Mouse (Mus musculus): ENCODE measurements around the gene Gm20388. TPM values are rescaled to one million over a fixed set of nuclear protein-coding genes. Genes with fewer than 3 reads are reported as not detected.
"Not testable (repeated sequence)": the region's sequence is repeated elsewhere in the genome, so short reads cannot be mapped to it uniquely, and the experiment has no call there.

The Gm20388 gene
- polyA plus RNA-seq, 1 experiment from 2014 or later: 1.7 TPM

GRCm38 (mm10) chr8:120779106-120779505, 868.5 kb downstream of the Gm20388 start:
- peaks cover 42% of the 10 kb centered on the region for H3K27me3 ChIP-seq (ENCODE audit: insufficient read depth, poor library complexity, severe bottlenecking)
- no peak overlapping the region for H3K4me3 ChIP-seq
- no peaks in the 10 kb centered on the region for H3K9me3 ChIP-seq
- no peak overlapping the region for H3K27ac ChIP-seq
- no peaks in the 10 kb centered on the region for H3K36me3 ChIP-seq
- H3K4me1 ChIP-seq (replicated peaks): peaks cover 19% of the 10 kb centered on the region
- no peak for DNase-seq (ENCODE audit: low spot score)
- WGBS: 96% methylated on average over 7 of the region's 7 CpGs

GRCm38 (mm10) chr8:120783781-120784180, 873.1 kb downstream of the Gm20388 start:
- no peaks in the 10 kb centered on the region for H3K9me3 ChIP-seq
- no peak overlapping the region for H3K4me3 ChIP-seq
- H3K4me1 ChIP-seq (replicated peaks): no peaks in the 10 kb centered on the region
- H3K27me3 ChIP-seq (ENCODE audit: insufficient read depth, poor library complexity, severe bottlenecking): peaks cover 14% of the 10 kb centered on the region
- H3K36me3 ChIP-seq: no peaks in the 10 kb centered on the region
- 89% methylated on average over 4 of the region's 4 CpGs for WGBS
- no peak overlapping the region for H3K27ac ChIP-seq
- DNase-seq (ENCODE audit: low spot score): no peak

- H3K9me3 ChIP-seq: no peaks in the 10 kb centered on the region
- DNase-seq (ENCODE audit: low spot score): no peak
- peaks cover 3% of the 10 kb centered on the region; the same call in 1 of the 2 replicates for H3K27me3 ChIP-seq (ENCODE audit: insufficient read depth, poor library complexity, severe bottlenecking)
- 0 out of 2 replicates have a peak, but pooled peaks cover 5% of the 10 kb centered on the region for H3K4me1 ChIP-seq (replicated peaks)
- H3K4me3 ChIP-seq: no peak overlapping the region
- 73% methylated on average over 4 of the region's 4 CpGs for WGBS
- no peak overlapping the region for H3K27ac ChIP-seq
- H3K36me3 ChIP-seq: no peaks in the 10 kb centered on the region
Measured at GRCm38 (mm10) chr8:120786753-120787152, 876.1 kb downstream of the Gm20388 start.

- no peaks in the 10 kb centered on the region for H3K36me3 ChIP-seq
- DNase-seq (ENCODE audit: low spot score): no peak
- no peak overlapping the region for H3K27ac ChIP-seq
- peaks cover 3% of the 10 kb centered on the region; the same call in 1 of the 2 replicates for H3K27me3 ChIP-seq (ENCODE audit: insufficient read depth, poor library complexity, severe bottlenecking)
- H3K9me3 ChIP-seq: no peaks in the 10 kb centered on the region
- H3K4me3 ChIP-seq: no peak overlapping the region
- 0 out of 2 replicates have a peak, but pooled peaks cover 5% of the 10 kb centered on the region for H3K4me1 ChIP-seq (replicated peaks)
- 43% methylated on average over 5 of the region's 5 CpGs for WGBS
Measured at GRCm38 (mm10) chr8:120787631-120788030, 877.0 kb downstream of the Gm20388 start.

GRCm38 (mm10) chr8:120792710-120793109, 882.1 kb downstream of the Gm20388 start:
- DNase-seq (ENCODE audit: low spot score): no peak
- H3K4me3 ChIP-seq: no peak overlapping the region
- H3K9me3 ChIP-seq: no peaks in the 10 kb centered on the region
- H3K27ac ChIP-seq: no peak overlapping the region; the same call in 1 of the 2 replicates
- no peaks in the 10 kb centered on the region for H3K36me3 ChIP-seq
- 0 out of 2 replicates have a peak, but pooled peaks cover 8% of the 10 kb centered on the region for H3K27me3 ChIP-seq (ENCODE audit: insufficient read depth, poor library complexity, severe bottlenecking)
- 87% methylated on average over 15 of the region's 15 CpGs for WGBS
- peaks cover 18% of the 10 kb centered on the region; the same call in 1 of the 2 replicates for H3K4me1 ChIP-seq (replicated peaks)

GRCm38 (mm10) chr8:120795944-120796635, 885.4 kb downstream of the Gm20388 start:
- WGBS: 42% methylated on average over 9 of the region's 9 CpGs
- no peaks in the 10 kb centered on the region for H3K36me3 ChIP-seq

GRCm38 (mm10) chr8:120797019-120797727, 886.5 kb downstream of the Gm20388 start:
- Histone ChIP-seq H3K9me3 (no peaks in the 10 kb centered on the region), H3K27ac (no peak overlapping the region), H3K4me1 (replicated peaks) (peaks cover 19% of the 10 kb centered on the region), H3K4me3 (no peak overlapping the region), H3K36me3 (no peaks in the 10 kb centered on the region), H3K27me3 (ENCODE audit: insufficient read depth, poor library complexity, severe bottlenecking) (peaks cover 29% of the 10 kb centered on the region)
- 84% methylated on average over 9 of the region's 9 CpGs for WGBS
- no peak for DNase-seq (ENCODE audit: low spot score)

More at GRCm38 (mm10) chr8:120795944-120796635, 885.4 kb downstream of the Gm20388 start:
- no peak overlapping the region for H3K27ac ChIP-seq
- H3K4me3 ChIP-seq: no peak overlapping the region
- no peaks in the 10 kb centered on the region for H3K9me3 ChIP-seq
- peak; percentile 88 for DNase-seq (ENCODE audit: low spot score)
- H3K4me1 ChIP-seq (replicated peaks): peaks cover 19% of the 10 kb centered on the region
- H3K27me3 ChIP-seq (ENCODE audit: insufficient read depth, poor library complexity, severe bottlenecking): peaks cover 19% of the 10 kb centered on the region

GRCm38 (mm10) chr8:120800308-120800865, 889.7 kb downstream of the Gm20388 start:
- peak; percentile 67 for DNase-seq (ENCODE audit: low spot score)
- Histone ChIP-seq H3K27me3 (ENCODE audit: insufficient read depth, poor library complexity, severe bottlenecking) (peaks cover 40% of the 10 kb centered on the region), H3K4me1 (replicated peaks) (peaks cover 17% of the 10 kb centered on the region), H3K9me3 (no peaks in the 10 kb centered on the region), H3K27ac (no peak overlapping the region), H3K4me3 (peak overlapping the region; percentile 23), H3K36me3 (no peaks in the 10 kb centered on the region)
- 6% methylated on average over 17 of the region's 17 CpGs for WGBS

GRCm38 (mm10) chr8:120803661-120804375, 893.2 kb downstream of the Gm20388 start:
- not testable (repeated sequence) for H3K27ac ChIP-seq; DNase-seq (ENCODE audit: low spot score); H3K9me3 ChIP-seq; H3K4me3 ChIP-seq; H3K36me3 ChIP-seq
- peaks cover 53% of the 10 kb centered on the region for H3K27me3 ChIP-seq (ENCODE audit: insufficient read depth, poor library complexity, severe bottlenecking)
- 66% methylated on average over 6 of the region's 6 CpGs for WGBS
- peaks cover 15% of the 10 kb centered on the region for H3K4me1 ChIP-seq (replicated peaks)

- H3K36me3 ChIP-seq: no peaks in the 10 kb centered on the region
- H3K9me3 ChIP-seq: no peaks in the 10 kb centered on the region
- H3K27me3 ChIP-seq (ENCODE audit: insufficient read depth, poor library complexity, severe bottlenecking): peaks cover 58% of the 10 kb centered on the region
- peaks cover 21% of the 10 kb centered on the region for H3K4me1 ChIP-seq (replicated peaks)
- DNase-seq (ENCODE audit: low spot score): no peak
- H3K4me3 ChIP-seq: no peak overlapping the region
- WGBS: 81% methylated on average over 3 of the region's 3 CpGs
- no peak overlapping the region for H3K27ac ChIP-seq
Measured at GRCm38 (mm10) chr8:120804741-120805140, 894.1 kb downstream of the Gm20388 start.

- Histone ChIP-seq H3K4me1 (replicated peaks) (peaks cover 16% of the 10 kb centered on the region), H3K9me3 (no peaks in the 10 kb centered on the region), H3K36me3 (no peaks in the 10 kb centered on the region), H3K27ac (no peak overlapping the region), H3K4me3 (no peak overlapping the region), H3K27me3 (ENCODE audit: insufficient read depth, poor library complexity, severe bottlenecking) (peaks cover 46% of the 10 kb centered on the region)
- DNase-seq (ENCODE audit: low spot score): no peak
- WGBS: 66% methylated on average over 12 of the region's 12 CpGs
Measured at GRCm38 (mm10) chr8:120806780-120807264, 896.2 kb downstream of the Gm20388 start.

- 61% methylated on average over 6 of the region's 6 CpGs for WGBS
- Histone ChIP-seq H3K27me3 (ENCODE audit: insufficient read depth, poor library complexity, severe bottlenecking) (peaks cover 37% of the 10 kb centered on the region), H3K4me3 (no peak overlapping the region), H3K9me3 (no peaks in the 10 kb centered on the region), H3K27ac (no peak overlapping the region), H3K4me1 (replicated peaks) (peaks cover 17% of the 10 kb centered on the region), H3K36me3 (no peaks in the 10 kb centered on the region)
- no peak for DNase-seq (ENCODE audit: low spot score)
Measured at GRCm38 (mm10) chr8:120807719-120808118, 897.1 kb downstream of the Gm20388 start.

All from hindbrain, embryonic 10.5 days (tissue).